Mouse (Mus musculus): ENCODE data around the gene Cdc42se2. TPM values are rescaled to one million over a fixed set of nuclear protein-coding genes. Genes with fewer than 3 reads are reported as not detected.

The Cdc42se2 gene
- total RNA-seq, 1 experiment from 2014 or later = 192 TPM

DNA sequence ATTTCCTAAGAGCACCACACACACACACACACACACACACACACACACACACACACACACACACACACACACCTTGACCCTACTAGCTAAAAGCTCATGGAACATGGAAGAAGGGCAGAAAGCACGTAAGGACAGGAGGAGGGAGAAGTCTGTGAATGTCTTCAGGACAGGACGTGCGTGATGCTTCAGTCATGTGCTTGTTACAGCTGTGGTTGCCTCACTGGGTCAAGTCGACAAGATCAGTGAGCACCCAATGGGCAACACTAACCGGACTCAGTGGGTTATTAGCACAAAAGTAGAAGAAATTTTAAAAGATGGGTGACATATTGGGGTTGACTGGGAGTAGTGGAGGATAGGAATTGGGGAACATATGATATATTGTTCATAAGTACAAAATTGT, 17.6 kb downstream of the Cdc42se2 start:
- no peak for ATAC-seq (replicated peaks; ENCODE audit: insufficient number of reproducible peaks, low FRiP score, low TSS enrichment, poor library complexity, severe bottlenecking)

DNA sequence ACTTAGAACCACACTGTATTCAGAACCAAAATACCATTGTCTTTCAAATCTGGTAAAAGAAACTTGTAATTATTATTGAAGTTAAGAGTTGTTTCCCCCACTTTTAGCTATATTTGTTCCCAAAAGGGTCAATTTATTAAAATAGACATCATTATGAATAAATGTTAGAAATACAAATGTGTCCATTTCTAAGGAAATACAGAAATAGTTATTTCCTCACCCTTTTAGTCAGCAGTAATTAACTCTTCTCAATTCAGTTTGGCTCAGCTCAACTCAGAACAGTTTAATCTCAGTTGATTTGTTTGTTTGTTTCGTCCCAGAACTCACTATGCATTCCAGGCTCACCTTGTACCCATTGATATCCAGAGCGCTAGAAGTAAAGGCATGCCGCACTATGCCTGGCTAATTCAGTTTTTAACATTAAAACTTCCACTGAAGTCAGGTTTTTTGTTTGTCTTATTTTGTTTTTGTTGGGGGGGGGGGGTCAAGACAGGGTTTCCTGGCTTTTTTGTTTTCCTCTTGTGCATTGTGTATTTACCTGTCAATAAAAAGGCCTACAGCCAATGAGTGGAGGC, 19.3 kb downstream of the Cdc42se2 start:
- no peak for ATAC-seq (replicated peaks; ENCODE audit: insufficient number of reproducible peaks, low FRiP score, low TSS enrichment, poor library complexity, severe bottlenecking)

DNA sequence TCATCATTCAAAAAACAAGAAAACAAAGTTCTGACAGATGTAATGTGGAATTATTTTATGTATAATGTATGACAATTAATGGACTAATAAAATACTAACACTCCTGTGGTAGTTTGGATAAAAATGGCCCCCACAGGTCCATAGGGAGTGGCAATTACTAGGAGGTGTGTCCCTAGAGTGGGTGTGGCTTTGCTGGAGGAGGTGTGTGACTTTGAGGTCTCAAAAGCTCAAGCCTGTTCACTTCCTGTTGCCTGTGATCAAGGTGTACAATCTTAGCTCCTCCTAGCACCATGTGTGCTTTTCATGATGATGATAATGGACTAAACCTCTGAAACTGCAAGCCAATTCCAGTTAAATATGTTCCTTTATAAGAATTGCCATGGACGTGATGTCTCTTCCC, 22.7 kb downstream of the Cdc42se2 start:
- no peak for ATAC-seq (replicated peaks; ENCODE audit: insufficient number of reproducible peaks, low FRiP score, low TSS enrichment, poor library complexity, severe bottlenecking)

DNA sequence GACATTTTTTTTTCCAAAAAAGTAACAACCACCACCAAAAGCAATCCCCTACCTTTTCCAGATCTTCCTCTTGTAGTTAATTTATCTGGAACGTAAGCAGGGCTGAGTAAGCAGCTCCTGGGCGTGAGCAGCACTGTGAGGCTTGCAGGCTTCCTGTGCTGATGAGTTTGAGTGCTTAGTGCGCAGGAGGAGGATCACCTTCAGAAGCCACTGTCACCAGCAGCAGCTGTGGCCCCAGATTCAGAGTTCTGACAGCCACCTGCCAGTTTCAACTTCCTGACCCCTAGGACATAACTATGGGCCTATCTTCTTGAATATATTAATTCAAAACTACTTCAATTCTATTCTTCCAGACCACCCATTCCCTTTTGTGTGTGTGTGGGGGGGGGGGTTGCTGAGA, 23.4 kb downstream of the Cdc42se2 start:
- ATAC-seq (replicated peaks; ENCODE audit: insufficient number of reproducible peaks, low FRiP score, low TSS enrichment, poor library complexity, severe bottlenecking) = no peak

GRCm38 (mm10) chr11:54762735-54763134, 24.7 kb downstream of the Cdc42se2 start:
- no peak for ATAC-seq (replicated peaks; ENCODE audit: insufficient number of reproducible peaks, low FRiP score, low TSS enrichment, poor library complexity, severe bottlenecking)

DNA sequence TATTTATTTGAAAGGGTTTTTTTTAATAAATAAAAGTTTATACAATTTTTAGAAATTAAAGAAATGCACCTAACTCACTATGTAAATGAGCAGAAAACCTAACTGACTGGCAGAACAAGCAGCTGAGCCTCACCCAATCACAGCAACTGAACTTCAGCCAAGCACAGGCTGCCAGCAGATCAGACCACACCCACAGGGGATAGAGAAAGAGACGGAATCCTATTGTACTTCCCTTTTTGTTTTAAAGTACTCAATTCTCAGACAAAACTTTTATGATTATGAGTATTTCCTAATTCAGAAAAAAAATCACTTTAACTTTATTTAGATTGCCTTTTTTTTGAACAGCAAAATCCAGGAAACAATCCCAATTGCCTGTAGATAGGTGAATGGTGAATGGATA, 29.5 kb downstream of the Cdc42se2 start:
- ATAC-seq (replicated peaks; ENCODE audit: insufficient number of reproducible peaks, low FRiP score, low TSS enrichment, poor library complexity, severe bottlenecking) = peak; percentile 94

- no peak for ATAC-seq (replicated peaks; ENCODE audit: insufficient number of reproducible peaks, low FRiP score, low TSS enrichment, poor library complexity, severe bottlenecking)
These were observed 32.3 kb downstream of the Cdc42se2 start for GRCm38 (mm10) chr11:54755148-54755664.

DNA sequence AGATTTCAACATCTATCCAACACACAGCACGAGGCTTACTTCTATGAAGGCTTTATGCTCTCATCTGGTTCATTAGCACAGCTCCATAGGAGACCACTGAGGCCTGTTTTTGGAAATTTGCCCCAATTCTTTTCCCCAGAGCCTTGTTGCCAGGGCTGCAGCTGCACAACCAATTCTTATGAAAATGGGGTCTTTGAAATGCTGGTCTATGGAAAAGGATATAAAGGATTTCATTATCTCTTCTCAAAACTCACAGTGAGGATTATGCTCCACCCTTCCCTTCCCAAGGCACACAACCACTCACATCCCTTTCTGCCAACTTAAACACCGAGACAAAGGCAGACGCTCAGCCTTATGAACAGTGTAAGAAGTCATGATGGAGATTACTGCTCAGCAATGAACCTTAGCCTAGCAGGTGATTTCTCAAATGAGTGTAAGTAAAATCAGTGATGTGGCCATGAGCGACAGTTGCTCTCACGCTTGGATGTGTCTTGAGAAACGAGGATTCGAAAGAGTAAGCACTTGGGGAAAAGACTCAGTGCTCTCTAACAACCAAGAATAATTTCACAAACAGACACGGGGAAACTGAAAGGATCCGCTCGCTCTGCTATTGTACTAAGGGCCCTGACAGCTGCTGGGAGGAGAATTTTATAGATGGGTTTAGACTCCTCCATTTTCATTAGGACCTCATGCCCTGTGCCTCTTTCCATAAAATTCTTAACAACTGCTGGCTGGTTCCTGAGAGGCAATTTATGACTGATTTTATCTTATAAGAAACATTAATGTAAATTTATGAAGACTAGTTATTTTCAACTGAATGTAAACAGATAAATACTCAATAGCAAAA, 33.0 kb downstream of the Cdc42se2 start:
- no peak for ATAC-seq (replicated peaks; ENCODE audit: insufficient number of reproducible peaks, low FRiP score, low TSS enrichment, poor library complexity, severe bottlenecking)

DNA sequence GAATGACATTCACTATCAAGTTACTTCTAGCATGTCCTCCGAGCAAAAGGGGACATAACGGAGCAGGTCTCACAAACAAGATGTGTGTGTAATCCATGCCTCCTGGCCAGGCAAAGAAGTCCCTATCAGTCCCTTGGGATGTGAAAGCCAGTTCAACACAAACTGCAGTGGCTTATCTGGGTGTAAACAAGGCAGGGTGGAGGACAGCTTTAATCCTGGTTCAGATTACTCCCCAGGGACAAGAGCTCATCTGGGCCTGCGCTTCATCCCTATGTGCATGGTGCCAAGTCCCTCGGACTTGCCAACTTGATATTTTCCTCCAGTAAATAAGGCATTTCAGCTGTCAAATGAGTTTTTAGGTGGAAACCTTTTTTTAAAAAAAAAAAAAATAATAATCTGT, 36.0 kb downstream of the Cdc42se2 start:
- no peak for ATAC-seq (replicated peaks; ENCODE audit: insufficient number of reproducible peaks, low FRiP score, low TSS enrichment, poor library complexity, severe bottlenecking)

DNA sequence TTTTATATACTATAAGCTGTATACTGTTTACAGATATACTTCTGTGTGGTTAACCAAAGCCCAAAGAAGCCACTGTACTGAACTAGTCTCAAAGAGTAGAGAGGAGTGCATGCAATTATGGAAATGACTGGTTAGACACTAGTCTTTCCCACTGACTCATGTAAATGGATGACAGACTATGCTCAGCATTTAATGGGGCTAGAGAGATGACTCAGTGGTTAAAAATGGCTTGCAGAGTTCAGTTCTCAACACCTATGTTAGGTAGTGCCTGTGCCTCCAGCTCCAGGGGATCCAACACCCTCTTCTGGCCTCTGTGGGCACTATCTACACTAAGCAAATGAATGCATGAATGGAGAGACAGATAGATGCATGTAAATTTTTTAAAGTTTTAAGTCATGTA, 38.6 kb downstream of the Cdc42se2 start:
- no peak for ATAC-seq (replicated peaks; ENCODE audit: insufficient number of reproducible peaks, low FRiP score, low TSS enrichment, poor library complexity, severe bottlenecking)

- ATAC-seq (replicated peaks; ENCODE audit: insufficient number of reproducible peaks, low FRiP score, low TSS enrichment, poor library complexity, severe bottlenecking) = no peak
These were observed 43.2 kb downstream of the Cdc42se2 start for GRCm38 (mm10) chr11:54744231-54744630.

- no peak for ATAC-seq (replicated peaks; ENCODE audit: insufficient number of reproducible peaks, low FRiP score, low TSS enrichment, poor library complexity, severe bottlenecking)
These were observed 46.1 kb downstream of the Cdc42se2 start for GRCm38 (mm10) chr11:54741330-54741729.

- ATAC-seq (replicated peaks; ENCODE audit: insufficient number of reproducible peaks, low FRiP score, low TSS enrichment, poor library complexity, severe bottlenecking) = no peak
These were observed 48.3 kb downstream of the Cdc42se2 start for GRCm38 (mm10) chr11:54739012-54739750.

GRCm38 (mm10) chr11:54736903-54737302, 50.6 kb downstream of the Cdc42se2 start:
- ATAC-seq (replicated peaks; ENCODE audit: insufficient number of reproducible peaks, low FRiP score, low TSS enrichment, poor library complexity, severe bottlenecking) = no peak; the same call in 1 of the 2 replicates

- no peak for ATAC-seq (replicated peaks; ENCODE audit: insufficient number of reproducible peaks, low FRiP score, low TSS enrichment, poor library complexity, severe bottlenecking)
These were observed 52.4 kb downstream of the Cdc42se2 start for GRCm38 (mm10) chr11:54735114-54735513.

DNA sequence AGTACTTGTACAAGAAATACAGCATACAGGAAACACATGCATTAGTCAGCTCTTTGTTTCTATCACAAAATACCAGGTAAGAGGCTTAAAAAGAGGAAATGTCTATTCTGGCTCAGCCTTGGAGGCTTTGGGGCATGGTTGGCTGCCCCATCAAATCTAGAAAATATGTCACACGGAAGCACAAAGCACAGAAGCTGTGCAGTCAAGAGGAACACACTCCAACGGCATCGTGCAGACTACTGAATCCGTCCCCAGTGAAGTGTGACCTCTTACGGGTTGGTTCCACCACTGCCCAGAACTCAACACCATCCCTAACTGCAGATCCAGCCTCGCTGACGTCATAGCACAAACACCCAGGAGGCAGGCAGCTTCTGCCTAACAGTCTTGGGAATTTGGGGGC, 53.9 kb downstream of the Cdc42se2 start:
- peak; percentile 34 for ATAC-seq (replicated peaks; ENCODE audit: insufficient number of reproducible peaks, low FRiP score, low TSS enrichment, poor library complexity, severe bottlenecking)

- no peak for ATAC-seq (replicated peaks; ENCODE audit: insufficient number of reproducible peaks, low FRiP score, low TSS enrichment, poor library complexity, severe bottlenecking)
These were observed 56.1 kb downstream of the Cdc42se2 start for GRCm38 (mm10) chr11:54731367-54731766.

- ATAC-seq (replicated peaks; ENCODE audit: insufficient number of reproducible peaks, low FRiP score, low TSS enrichment, poor library complexity, severe bottlenecking) = no peak
These were observed 56.5 kb downstream of the Cdc42se2 start for GRCm38 (mm10) chr11:54730931-54731330.

DNA sequence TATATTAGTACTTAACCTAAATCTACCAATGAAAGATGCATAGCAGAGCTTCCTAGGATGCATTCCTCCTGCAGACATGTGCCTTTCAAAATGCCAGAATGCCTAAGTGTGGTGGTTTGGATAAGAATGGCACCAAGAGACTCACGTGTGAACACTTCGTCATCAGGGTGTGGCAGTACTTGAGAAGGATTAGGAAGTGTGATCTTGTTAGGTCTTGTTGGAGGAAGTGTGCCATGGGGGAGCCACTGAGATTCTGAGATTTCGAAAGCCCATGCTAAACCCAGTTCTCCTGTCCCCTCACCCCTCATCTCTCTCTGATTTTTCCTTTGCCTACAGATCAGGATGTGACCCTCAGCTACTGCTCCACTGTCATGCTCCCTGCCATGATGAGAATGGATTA, 58.2 kb downstream of the Cdc42se2 start:
- peak; percentile 81 for ATAC-seq (replicated peaks; ENCODE audit: insufficient number of reproducible peaks, low FRiP score, low TSS enrichment, poor library complexity, severe bottlenecking)

All from monocyte, adult 5-6 weeks (primary cell).